Mouse (Mus musculus) intestine, postnatal 0 days (tissue): Measurements from ENCODE around the gene Il2rb. TPM values are rescaled to one million over a fixed set of nuclear protein-coding genes. Genes with fewer than 3 reads are reported as not detected.

Experiments
- ATAC-seq: fragments of 200-750 bp; cut with Nextera tagmentation; 2 replicates; pipeline ENCODE4 v1.8.0; 2017; ENCODE audit warnings: mild to moderate bottlenecking, moderate TSS enrichment, moderate library complexity
- H3K27ac ChIP-seq: fragments of 300-500 bp; sonication (generic); 2 replicates; pipeline ENCODE4 v1.5.1; 2014; ENCODE audit warnings: mild to moderate bottlenecking, low read depth, low read length, moderate library complexity
- H3K27me3 ChIP-seq: fragments of 300-500 bp; sonication (generic); replicated peaks from 2 replicates; pipeline ENCODE4 v1.6.1; 2014; ENCODE audit warnings: low read length, mixed read lengths; ENCODE audit not compliant: control insufficient read depth, insufficient read depth
- H3K36me3 ChIP-seq: fragments of 300-500 bp; sonication (generic); 2 replicates; pipeline ENCODE4 v1.6.1; 2014; ENCODE audit warnings: mild to moderate bottlenecking, moderate library complexity; ENCODE audit not compliant: control insufficient read depth, insufficient read depth
- H3K4me1 ChIP-seq: fragments of 300-500 bp; sonication (generic); replicated peaks from 2 replicates; pipeline ENCODE4 v1.6.1; 2014; ENCODE audit warnings: antibody characterized with exemption, low read length, mixed read lengths; ENCODE audit not compliant: control insufficient read depth, insufficient read depth
- H3K4me2 ChIP-seq: fragments of 300-500 bp; sonication (generic); replicated peaks from 2 replicates; pipeline ENCODE4 v1.6.1; 2014; ENCODE audit warnings: low read depth, mild to moderate bottlenecking, moderate library complexity
- H3K4me3 ChIP-seq: fragments of 300-500 bp; sonication (generic); 2 replicates; pipeline ENCODE4 v1.5.1; 2014; ENCODE audit warnings: low read depth, low read length
- H3K9ac ChIP-seq: fragments of 300-500 bp; sonication (generic); 2 replicates; pipeline ENCODE4 v1.6.1; 2014; ENCODE audit warnings: mild to moderate bottlenecking, low read depth, low read length
- H3K9me3 ChIP-seq: fragments of 300-500 bp; sonication (generic); 2 replicates; pipeline ENCODE4 v1.6.1; 2016; ENCODE audit warnings: mixed run types; ENCODE audit not compliant: control insufficient read depth
- CTCF ChIP-seq: sonication (generic); IDR thresholded peaks from 2 replicates; pipeline ENCODE4 v1.5.1; 2016; ENCODE audit warnings: low read depth, mild to moderate bottlenecking, control low read depth, antibody characterized with exemption, moderate library complexity
- WGBS: fragments of 180-500 bp; shearing (Covaris S2); extraction: QIAGEN DNeasy Blood & Tissue Kit; methylation state at CpG from one replicate; pipeline ENCODE4 v1.1.7; 2014; 5-methylcytosine and 5-hydroxymethylcytosine counted together
- polyA plus RNA-seq: library from polyadenylated mRNA; unstranded; fragments of >200 nt; fragmentation: Nextera tagmentation; extraction: Ambion mirVana; gene quantifications from 2 replicates; pipeline ENCODE4 v1.2.1, GENCODE M21; 2015

Gene Il2rb
- polyA plus RNA-seq, 1 experiment from 2014 or later: 0.63 TPM

DNA sequence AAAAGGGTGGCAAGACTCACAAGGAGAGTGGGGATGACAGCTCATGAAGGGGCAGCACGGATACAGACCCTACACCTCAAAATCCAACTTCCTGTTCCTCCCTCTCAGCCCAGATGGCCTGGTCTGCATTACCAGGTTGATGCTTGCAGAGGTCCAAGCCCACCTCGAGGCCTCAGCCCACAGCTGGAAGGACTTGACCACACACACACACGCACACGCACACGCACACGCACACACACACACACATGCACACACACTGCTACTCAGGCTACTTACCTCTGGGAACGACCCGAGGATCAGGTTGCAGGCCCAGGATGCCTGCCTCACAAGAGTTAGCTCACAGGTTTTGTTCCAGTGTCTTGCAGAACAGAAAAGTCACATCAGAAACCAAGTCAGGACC is 5.2 kb downstream of the Il2rb start:
- no peak overlapping the region for H3K4me2 ChIP-seq
- H3K27me3 ChIP-seq: no peaks in the 10 kb centered on the region
- H3K9ac ChIP-seq: no peak overlapping the region
- no peak overlapping the region for H3K27ac ChIP-seq
- no peaks in the 10 kb centered on the region for H3K9me3 ChIP-seq
- no peaks in the 10 kb centered on the region for H3K36me3 ChIP-seq
- no peaks in the 10 kb centered on the region for H3K4me1 ChIP-seq
- ATAC-seq: no peak
- no peak for TF ChIP-seq CTCF
- WGBS: 72% methylated on average over 8 of the region's 8 CpGs
- H3K4me3 ChIP-seq: no peak overlapping the region

DNA sequence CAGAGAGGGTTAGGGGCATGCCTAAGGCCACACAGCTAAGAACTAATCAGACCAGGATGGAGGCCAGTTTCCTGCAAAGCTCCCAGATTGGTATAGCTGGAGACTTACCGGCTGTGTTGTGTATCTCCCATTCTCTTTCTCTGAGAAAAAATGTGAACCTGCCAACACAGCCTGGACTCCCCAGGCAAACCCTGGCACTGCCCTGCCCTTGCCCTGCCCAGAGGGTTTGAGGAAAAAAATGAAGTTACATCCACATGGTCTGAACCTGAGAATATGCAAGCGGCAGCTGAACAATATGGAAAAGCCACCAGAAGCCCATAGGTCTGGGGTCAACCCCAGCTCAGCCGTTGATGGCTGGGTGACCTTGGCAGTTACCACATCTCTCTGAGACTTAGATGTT is 5.8 kb downstream of the Il2rb start:
- ATAC-seq: no peak
- no peak overlapping the region for H3K9ac ChIP-seq
- H3K9me3 ChIP-seq: no peaks in the 10 kb centered on the region
- no peak overlapping the region for H3K27ac ChIP-seq
- WGBS: 85% methylated on average over 3 of the region's 3 CpGs
- no peaks in the 10 kb centered on the region for H3K27me3 ChIP-seq
- TF ChIP-seq CTCF: no peak
- H3K4me3 ChIP-seq: no peak overlapping the region
- H3K4me1 ChIP-seq: no peaks in the 10 kb centered on the region
- H3K36me3 ChIP-seq: no peaks in the 10 kb centered on the region
- no peak overlapping the region for H3K4me2 ChIP-seq

- TF ChIP-seq CTCF: no peak
Measured at GRCm38 (mm10) chr15:78487066-78487465, 8.0 kb downstream of the Il2rb start.

GRCm38 (mm10) chr15:78486564-78486963 is 8.5 kb downstream of the Il2rb start:
- Histone ChIP-seq H3K4me1 (no peaks in the 10 kb centered on the region), H3K9ac (no peak overlapping the region), H3K4me2 (no peak overlapping the region), H3K9me3 (no peaks in the 10 kb centered on the region), H3K36me3 (no peaks in the 10 kb centered on the region), H3K27ac (no peak overlapping the region), H3K4me3 (no peak overlapping the region), H3K27me3 (no peaks in the 10 kb centered on the region)
- ATAC-seq: no peak
- TF ChIP-seq CTCF: no peak
- WGBS: 100% methylated on average over 1 of the region's 1 CpGs

More at GRCm38 (mm10) chr15:78487066-78487465, 8.0 kb downstream of the Il2rb start:
- no peak overlapping the region for H3K4me2 ChIP-seq
- H3K9me3 ChIP-seq: no peaks in the 10 kb centered on the region
- no peak overlapping the region for H3K9ac ChIP-seq
- WGBS: 68% methylated on average over 4 of the region's 4 CpGs
- ATAC-seq: no peak
- H3K4me1 ChIP-seq: no peaks in the 10 kb centered on the region
- H3K4me3 ChIP-seq: no peak overlapping the region
- H3K27me3 ChIP-seq: no peaks in the 10 kb centered on the region
- H3K27ac ChIP-seq: no peak overlapping the region
- no peaks in the 10 kb centered on the region for H3K36me3 ChIP-seq

DNA sequence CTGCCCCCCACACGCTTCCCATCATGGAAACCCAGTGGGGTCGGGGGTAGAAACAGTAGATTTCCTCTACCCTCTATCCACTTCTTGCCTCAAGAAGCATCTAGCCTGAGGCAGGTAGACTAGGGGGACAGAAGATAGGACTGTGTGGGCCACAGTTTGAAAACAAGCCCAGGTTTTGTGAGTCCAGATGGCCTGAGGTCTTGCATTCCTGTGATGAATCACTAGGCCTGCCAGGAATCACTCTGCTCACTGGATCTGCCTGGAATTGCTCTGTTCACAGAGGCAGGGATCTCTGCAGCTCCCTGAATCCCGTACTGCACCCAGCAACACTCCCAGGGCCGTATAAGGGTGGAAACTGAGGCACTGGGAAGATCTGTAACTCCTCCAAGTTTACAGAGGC is 11.8 kb downstream of the Il2rb start:
- ATAC-seq: no peak
- WGBS: 72% methylated on average over 4 of the region's 4 CpGs
- Histone ChIP-seq H3K4me2 (no peak overlapping the region), H3K9me3 (no peaks in the 10 kb centered on the region), H3K27me3 (no peaks in the 10 kb centered on the region), H3K27ac (no peak overlapping the region), H3K9ac (no peak overlapping the region), H3K4me3 (no peak overlapping the region), H3K36me3 (no peaks in the 10 kb centered on the region), H3K4me1 (no peaks in the 10 kb centered on the region)
- TF ChIP-seq CTCF: no peak

- Histone ChIP-seq H3K4me2 (no peak overlapping the region), H3K9ac (no peak overlapping the region), H3K27me3 (no peaks in the 10 kb centered on the region), H3K36me3 (no peaks in the 10 kb centered on the region), H3K4me1 (no peaks in the 10 kb centered on the region), H3K9me3 (no peaks in the 10 kb centered on the region), H3K4me3 (no peak overlapping the region), H3K27ac (no peak overlapping the region)
- 72% methylated on average over 3 of the region's 3 CpGs for WGBS
- no peak for ATAC-seq
- no peak for TF ChIP-seq CTCF
Measured at GRCm38 (mm10) chr15:78482518-78482917, 12.6 kb downstream of the Il2rb start.

GRCm38 (mm10) chr15:78481448-78482000 is 13.5 kb downstream of the Il2rb start:
- Histone ChIP-seq H3K4me1 (no peaks in the 10 kb centered on the region), H3K9ac (no peak overlapping the region), H3K36me3 (no peaks in the 10 kb centered on the region), H3K27me3 (no peaks in the 10 kb centered on the region), H3K27ac (no peak overlapping the region), H3K9me3 (no peaks in the 10 kb centered on the region), H3K4me2 (no peak overlapping the region), H3K4me3 (no peak overlapping the region)
- ATAC-seq: 0 out of 2 replicates have a peak, but pooled peaks have one; percentile 14
- peak; percentile 46 for TF ChIP-seq CTCF
- WGBS: 62% methylated on average over 9 of the region's 9 CpGs
